Mouse (Mus musculus) Muller cell, postnatal 12 days (primary cell): ENCODE data around the gene Vps29.

Experiments
- DNase-seq: peaks from one replicate; pipeline ENCODE4 v3.0.0-alpha.2; 2015; ENCODE audit errors: inconsistent ontology term

Gene Vps29

DNA sequence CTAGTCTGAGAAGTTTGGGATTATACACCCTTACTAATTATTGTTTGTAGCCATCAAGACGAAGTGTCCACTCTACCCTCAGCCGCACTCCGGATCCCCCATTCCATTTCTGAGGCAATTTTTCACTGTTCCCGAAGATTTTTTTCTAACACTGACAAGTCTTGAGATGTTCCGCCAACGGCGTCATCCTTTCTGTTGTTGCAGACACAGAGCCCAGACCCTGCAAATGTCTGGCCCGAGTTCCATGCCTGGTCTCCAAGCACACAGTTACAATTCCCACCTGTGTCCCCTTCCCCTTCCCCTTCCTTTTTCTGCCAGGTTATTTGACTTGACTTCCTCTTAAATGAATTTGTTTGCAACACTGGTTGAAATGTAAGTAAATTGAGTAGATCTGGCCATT is 45.7 kb downstream of the Vps29 start:
- no peak for DNase-seq

DNA sequence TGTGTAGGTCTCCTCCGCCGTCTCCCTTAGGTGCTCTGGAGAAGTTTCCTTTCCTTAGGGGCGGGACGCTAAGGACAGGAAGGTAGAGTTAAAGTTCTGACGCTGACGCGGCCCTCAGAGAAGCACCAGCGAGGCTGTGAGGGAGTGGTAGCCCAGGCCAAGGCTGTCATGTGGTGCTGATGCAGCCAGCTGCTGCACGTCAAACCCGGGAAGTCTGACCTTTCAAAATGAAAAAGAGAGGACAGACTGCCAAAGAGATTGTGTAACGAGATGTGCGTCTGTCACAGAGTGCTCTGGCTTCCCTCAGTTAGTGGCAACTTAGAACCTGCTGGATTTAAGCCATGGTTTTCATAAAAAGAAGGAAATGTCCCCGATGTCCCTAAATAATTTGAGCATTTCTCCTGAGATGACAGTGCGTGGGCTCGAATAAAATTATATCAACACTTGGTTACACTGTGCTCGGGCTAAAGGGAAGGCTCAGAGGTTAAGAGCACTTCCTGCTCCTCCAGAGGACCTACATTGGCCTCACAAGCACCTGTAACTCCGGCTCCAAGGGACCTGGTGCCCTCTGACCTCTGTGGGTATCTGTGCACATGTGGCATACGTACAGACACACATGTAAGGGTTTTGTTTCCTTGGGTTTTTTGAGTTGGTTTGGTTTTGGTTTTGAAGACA is 46.6 kb downstream of the Vps29 start:
- DNase-seq, result no peak

DNA sequence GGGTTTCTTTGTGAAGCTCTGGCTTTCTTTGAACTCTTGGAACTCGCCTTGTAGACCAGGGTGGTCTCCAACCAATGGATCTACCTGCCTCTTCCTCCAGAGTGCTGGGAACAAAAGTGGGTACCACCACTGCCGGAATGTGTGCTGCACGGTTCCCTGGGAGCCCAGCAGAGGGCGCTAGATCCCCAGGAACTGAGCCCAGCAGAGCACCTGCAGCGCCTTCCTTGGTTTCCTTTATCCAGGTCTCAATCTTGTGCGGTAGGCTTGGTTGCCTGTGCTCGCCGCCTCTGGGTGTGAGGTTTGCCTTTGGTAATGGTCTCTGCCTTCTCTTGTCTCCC is 47.1 kb downstream of the Vps29 start:
- peak; percentile 56 for DNase-seq

DNA sequence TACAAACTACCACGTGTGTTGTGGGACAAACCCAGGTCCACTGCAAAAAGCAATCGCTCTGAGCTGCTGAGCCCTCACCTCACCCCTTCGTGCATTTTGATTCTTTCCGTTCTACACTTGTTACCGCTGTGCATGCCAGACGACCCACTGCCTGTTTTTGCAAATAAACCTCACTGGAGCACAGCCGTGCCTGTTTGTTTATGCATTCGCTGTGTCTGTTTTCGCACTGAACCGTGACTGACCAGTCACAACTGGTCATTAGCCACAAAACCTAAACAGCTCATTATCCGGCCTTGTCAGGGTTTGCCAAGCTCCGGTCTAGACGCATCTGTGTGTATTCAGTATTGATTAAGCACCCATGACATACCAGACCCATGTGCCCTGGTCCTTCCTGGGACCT is 48.0 kb downstream of the Vps29 start:
- DNase-seq, result peak; percentile 52

DNA sequence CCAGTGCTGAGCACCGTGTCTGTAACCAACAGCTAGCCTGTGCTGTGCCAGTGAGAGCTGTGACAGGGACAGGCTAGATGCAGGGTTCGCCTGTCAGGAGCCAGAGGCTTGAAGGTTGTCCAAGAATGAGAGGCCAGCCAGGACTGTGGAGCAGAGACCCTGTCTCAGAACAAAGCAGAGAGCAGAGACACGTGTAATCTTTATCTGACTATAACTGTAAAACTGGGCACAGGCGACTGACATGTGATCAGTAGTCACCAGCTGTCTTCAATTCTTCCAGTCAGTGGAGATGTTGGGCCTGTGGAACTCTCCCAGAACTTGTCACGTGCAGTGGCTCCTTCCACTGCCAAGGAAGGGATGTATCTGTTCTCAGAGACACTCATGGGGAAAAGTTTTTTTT is 48.6 kb downstream of the Vps29 start:
- DNase-seq, result peak; percentile 42

DNA sequence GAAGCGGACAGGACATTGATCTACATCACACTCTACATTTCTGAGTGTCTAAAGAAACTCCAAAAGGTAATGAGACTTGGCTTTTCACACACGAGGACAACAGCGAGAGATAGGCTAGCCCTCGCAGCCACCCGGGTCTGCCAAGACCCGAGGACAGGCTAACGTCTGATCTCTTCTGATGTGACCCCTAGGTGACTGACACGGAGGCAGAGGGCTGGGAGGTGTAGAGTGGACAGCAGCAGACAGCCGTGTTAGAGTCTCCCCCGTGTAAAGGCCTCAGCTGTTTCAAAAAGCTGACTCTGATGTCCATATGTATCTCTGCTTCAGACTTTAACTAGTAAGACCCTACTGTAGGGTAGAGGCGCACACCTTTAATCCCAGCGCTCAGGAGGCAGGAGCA is 49.2 kb downstream of the Vps29 start:
- DNase-seq, result no peak

DNA sequence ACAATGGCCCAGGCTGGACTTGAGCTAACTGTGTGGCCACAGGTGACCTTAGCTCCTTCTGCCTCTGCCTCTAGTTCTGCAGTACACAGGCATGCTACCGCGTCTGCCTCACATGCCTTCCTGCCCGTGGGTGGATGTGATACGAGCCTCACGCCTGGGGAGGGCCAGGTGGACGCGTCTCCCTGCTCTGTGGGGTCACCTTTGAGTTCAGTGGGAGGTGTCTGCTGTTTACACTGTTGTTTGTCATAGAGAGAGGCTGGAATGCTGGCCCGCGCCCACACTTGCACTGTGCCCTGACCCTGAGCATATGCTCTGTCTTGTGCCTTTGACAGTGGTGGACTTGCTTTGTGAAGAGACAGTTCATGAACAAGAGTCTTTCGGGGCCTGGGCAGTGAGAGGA is 51.4 kb downstream of the Vps29 start:
- DNase-seq, result no peak

DNA sequence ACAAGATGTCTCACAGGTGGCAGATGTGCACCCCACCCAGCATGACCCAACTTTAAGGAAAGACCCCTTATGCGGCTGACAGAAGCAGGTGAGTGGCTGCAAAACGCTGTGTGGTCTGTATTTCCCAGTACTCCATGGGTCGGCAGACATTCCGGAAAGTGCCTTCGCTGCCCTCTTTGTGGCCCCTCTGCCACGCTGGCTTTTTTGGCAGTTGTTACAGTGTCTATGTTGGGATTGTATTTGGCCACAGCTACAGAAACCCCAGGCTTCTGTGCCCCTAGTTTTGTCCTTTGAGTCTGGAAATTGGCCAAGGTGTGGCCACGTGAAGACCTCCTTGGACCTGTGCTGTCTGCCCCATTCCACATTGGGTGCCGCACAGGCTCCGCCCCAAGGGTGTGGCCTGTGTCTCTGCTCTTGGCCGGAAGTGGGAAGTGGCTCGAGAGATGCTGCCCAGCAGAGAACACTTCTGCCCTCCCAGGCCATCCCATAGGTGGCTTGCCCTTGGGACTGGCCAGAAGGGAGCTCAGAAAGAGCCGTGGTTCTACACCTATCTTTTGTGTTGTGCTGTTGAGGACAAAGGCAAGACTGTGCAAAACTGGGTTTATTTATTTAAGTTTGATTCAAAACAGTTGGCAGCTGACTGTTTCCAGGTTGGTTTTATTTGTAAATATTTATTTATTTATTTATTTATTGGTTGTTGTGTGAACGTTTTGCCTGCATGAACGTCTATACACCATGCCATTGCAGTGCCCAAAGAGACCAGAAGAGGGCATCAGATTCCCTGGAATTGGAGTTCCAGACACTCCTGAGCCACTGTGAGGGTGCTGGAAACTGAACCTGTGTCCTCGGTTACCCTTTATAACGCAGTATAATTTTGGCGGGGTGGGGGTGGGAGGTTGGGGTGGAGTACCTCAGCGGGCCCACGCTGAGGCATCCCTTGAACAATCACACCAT is 55.8 kb downstream of the Vps29 start:
- no peak for DNase-seq

DNA sequence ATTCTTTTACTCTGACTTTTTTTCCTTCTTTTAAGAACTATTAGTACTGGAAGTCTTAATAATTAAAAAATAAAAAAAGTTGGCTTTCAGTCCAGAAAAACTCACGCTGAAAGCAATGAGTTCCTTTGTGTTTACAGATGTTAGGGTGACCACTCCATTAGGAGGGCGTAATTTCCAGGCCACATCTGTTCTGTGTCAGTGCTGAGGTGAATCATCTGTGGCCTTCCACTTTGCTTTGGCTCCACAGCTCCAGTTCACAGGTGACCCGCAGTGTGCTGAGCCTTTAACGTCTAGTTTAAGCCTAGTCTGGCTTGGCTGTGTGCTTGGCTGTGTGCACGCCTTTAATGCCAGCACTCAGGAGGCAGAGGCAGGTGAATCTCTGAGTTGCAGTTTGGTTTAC is 57.7 kb downstream of the Vps29 start:
- no peak for DNase-seq

DNA sequence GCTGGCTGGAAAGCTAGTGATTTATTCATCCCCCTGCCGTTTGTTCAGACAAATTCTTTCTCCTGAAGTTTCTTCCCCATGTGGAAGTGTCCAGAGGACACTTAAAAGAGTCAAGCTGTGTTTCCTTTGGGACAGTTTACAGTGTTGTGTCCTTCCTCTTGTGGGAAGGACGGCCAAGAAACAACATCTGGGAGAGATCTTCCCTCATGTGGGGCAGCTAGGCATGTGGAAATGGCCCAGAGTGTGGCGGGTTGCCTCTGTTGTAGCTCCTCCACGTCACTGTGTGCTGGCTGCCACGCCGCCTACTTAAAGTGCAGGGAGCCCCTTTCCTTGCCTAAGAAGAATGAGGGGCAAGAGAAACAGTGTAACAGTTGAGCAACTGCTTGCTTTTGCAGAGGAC is 58.7 kb downstream of the Vps29 start:
- no peak for DNase-seq

DNA sequence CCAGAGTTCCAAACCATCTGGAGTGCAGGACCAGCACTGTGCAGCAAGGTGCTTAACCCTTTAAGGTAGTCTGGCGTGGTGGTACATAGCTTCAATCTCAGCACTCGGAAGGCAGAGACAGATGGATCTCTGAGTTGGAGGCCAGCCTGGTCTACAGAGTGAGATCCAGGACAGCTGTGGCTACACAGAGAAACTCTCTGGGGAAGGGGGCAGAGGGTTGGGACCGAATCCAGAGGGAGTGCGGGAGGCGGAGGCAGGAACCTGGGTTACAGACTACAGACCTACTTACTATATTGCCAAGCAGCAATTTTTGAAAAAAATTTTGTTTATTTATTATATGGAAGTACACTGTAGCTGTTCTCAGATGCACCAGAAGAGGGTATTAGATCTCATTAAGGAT is 60.2 kb downstream of the Vps29 start:
- no peak for DNase-seq
